Mouse (Mus musculus) right cerebral cortex, postnatal 25 days (tissue): ENCODE results near the gene Psap.

Source experiments
- DNase-seq: peaks from one replicate; pipeline ENCODE4 v3.0.0; 2022

Gene Psap

GRCm38 (mm10) chr10:60265252-60265651, 12.2 kb upstream of the Psap start:
- no peak for DNase-seq

DNA sequence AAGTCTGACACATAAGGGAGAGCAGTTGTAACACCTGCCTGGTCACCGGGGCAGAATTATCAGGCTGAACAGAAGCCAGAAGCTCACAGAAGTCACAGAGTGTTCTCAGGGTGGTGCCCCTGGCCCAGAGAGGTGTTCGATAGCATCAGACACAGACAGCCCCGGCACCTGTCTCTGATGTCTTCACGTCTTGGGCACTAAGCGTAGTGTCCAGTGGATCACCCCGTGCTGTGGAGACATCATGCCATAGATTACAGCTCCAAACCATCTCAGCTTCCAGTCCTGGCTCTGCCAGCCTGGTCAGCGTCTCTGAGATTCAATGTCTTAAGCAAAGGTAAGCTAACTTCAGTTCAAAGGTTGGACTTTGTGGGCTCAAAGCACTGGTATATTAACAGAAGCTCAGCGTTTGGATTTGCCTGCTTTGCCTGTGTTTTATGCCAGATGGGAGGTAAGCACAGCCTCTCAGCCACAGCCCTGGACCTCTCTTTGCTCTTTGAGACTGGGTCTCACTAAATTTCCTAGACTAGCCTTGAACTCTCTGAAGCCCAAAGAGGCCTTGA, 10.5 kb upstream of the Psap start:
- no peak for DNase-seq

DNA sequence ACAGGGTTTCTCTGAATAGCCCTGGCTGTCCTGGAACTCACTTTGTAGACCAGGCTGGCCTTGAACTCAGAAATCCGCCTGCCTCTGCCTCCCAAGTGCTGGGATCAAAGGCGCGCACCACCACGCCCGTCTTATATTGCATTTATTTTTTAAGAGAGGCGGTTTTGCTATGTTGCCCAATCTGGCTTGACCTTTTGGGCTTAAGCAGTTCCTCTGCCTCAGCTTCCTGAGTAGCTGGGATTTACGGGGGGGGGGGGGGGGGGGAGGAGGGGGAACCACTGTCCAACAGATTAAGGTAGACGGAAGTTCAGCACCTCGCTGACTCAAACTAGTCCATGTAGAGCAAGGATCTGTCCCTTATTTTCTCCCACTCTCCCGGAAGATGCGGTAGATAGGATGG, 8.7 kb upstream of the Psap start:
- no peak for DNase-seq

DNA sequence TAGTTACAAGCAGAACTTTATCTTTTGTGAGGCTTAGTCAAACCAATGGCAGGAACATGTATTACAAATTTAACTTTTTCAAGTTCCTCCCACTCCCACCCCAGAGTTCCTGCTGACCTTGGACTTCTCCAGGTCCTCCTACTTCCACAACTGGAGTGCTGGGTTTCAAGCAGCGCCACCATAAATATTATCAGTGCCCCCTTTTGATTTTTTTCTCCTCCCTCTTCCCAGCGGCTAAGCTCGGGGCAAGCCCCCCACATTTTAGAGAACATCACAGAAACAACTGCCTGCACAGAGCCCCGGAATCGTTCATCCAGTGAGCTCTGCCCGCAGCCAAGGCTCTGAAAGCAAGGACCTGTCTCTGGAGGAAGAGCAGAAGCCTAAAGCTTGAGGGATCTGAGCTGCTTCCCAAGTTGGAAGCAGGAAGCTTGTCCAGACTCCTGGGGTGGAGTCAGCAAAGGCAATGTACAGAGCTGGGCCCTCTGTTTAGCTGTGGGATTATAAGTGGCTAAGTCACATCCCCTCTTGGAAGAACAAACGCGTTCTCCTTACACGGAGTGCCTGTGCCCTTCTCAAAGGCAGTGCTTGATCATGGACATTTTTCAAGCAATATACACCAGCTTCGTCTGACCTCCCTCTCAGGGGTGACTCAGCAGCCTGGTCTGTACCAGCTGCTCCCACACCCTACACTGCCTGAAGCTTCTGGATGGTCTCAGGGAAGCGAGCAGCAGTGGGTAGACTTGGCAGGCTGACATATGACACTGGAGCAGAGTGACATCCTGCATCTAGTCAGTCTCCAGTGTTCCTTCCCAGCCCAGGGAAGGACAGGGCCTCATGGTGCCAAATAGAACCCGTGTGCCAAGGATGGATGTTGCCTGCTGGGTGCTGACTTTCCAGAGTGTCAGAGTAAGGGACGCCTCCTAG, 8.0 kb upstream of the Psap start:
- DNase-seq: no peak

- no peak for DNase-seq
Observed at GRCm38 (mm10) chr10:60271015-60271414, 6.4 kb upstream of the Psap start.

GRCm38 (mm10) chr10:60272241-60272640, 5.2 kb upstream of the Psap start:
- DNase-seq: no peak

GRCm38 (mm10) chr10:60273382-60273781, 4.0 kb upstream of the Psap start:
- DNase-seq: no peak

- no peak for DNase-seq
Observed at GRCm38 (mm10) chr10:60278006-60278399, 576 bp downstream of the Psap start.

DNA sequence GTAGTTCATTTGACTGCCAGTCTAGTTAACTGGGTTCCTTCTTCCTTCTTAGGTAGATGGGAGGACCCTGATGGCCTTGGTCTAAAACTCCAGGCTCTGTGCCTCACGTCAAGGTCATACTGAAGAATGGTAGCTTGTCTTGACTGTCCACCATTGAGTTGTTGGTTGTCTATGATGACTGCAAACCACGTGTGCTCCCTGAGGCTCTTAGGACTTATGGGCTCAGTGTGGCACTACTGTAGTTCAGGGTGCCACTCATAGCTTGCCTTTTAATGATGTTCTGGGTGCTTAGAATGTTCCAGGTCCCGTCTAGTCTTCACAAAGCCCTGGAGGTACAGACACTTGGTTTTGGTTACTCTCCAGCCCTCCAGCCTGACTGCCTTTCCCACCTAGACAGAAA, 1.4 kb downstream of the Psap start:
- DNase-seq: no peak

GRCm38 (mm10) chr10:60279290-60279940, 2.0 kb downstream of the Psap start:
- no peak for DNase-seq

- peak; percentile 77 for DNase-seq
Observed at GRCm38 (mm10) chr10:60279941-60280301, 2.5 kb downstream of the Psap start.

GRCm38 (mm10) chr10:60280353-60280752, 2.9 kb downstream of the Psap start:
- DNase-seq: no peak

GRCm38 (mm10) chr10:60281571-60282050, 4.2 kb downstream of the Psap start:
- DNase-seq: no peak

DNA sequence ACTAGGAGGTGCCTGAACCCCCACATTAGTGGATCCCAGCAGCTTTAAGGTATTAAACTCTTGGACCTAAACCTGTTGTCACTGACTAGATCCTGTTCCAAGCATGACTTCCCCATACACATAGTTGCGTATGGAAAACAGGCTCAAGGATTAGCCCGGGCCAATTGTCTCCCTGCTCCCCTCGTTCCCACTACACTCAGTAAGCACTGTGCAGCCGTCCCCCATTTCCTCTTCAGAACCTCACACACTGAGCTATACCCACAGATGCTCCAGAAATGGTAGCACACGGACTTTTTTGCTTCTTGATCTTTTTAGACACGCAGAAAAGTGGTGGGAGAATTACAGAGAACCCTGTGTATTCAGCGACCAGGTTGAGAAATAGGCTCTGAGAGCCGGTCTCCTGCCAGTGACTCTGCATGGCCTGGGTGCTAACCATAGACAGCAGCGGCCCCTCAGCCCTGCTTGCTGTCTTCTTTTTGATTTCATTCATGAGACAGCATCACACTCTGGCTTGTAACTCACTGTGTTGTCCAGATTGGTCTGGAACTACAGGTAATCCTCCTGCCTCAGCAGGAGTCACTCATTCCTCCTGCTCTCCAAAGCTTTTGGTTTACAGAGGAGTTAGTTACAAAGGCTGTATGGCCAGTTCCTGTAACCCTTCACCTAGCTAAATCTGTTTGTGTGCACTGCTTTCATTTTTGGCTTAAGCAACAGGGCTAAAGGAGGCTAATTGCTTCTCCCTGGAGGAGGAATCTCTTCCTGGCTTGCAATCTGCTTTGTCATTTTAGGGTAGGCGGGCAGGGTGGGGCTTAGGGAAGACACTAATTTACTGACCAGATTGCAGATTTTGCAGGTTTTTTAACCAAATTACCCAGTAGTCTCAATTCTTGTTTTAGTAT, 4.9 kb downstream of the Psap start:
- no peak for DNase-seq

- no peak for DNase-seq
Observed at GRCm38 (mm10) chr10:60284248-60284647, 6.8 kb downstream of the Psap start.

GRCm38 (mm10) chr10:60284676-60285111, 7.3 kb downstream of the Psap start:
- DNase-seq: no peak

DNA sequence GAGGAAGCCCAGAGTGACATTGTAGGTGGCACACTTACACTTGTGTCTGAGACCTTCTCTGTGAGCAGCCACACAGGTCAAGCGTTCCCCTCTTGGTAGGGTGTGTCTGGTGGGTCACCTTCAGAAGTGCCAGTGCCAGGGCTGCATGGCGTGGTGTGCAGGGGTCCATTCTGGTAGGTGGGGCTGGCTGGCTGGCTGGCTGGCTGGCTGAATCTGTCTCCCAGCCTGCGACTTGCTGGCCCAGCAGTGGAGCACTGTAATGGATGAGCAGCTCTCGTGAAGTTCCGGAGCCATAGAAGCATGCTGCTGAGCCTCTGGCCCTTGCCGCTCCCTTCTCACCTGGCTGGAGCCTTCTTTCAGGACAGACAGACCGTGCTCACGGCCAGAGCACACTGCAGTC, 7.8 kb downstream of the Psap start:
- no peak for DNase-seq

DNA sequence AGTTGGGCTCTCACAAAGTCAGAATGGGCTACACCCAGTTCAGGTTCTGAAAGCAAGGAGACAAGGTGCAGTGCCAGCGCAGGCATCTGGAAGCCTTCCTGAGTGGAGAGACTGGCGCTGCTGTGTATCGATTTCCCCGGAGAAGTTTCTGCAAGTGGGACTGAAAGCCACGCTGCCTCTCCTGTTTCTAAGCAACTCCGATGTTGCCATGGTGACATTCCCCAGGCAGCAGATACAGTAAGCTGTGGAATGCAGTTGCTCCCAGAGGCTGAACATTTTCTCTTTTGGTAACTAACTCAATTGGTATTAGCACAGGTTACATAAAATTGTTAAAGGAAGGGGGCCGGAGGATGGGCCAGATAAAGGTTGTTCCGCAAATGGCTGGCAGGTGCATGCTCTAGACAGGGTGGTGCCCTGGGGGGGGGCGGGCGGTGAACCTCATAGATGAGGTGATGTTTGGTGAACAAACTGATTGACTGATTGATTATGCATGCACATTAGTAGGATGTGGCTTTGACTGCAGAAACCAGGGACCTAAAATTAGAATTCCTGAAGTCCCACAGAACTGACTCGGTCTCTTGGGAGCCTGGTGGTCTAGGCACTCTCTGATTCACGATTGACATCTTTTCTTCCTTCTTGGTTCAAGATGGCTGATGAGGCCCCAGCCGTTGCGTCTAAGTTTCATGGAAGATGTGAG, 8.4 kb downstream of the Psap start:
- DNase-seq: peak; percentile 82

- DNase-seq: no peak
Observed at GRCm38 (mm10) chr10:60286546-60286945, 9.1 kb downstream of the Psap start.

DNA sequence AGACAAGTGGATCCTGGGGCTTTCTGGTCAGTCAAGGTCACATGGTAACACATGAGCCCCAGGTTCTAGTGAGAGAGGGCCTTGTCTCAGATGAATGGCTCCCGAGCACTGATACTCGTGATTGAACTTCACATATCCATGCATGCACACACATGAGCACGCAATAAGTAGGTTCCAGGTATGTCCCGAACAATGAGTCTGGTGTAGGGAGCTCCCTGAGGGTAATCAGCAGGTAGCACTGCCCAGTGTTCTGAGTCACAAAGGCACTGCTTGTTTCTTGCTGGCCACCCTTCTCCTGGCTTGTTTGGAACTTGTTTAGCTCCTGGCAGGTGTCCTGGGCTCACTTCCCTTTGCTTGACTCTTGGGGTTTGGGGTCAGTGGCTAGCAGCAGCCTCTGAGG, 9.7 kb downstream of the Psap start:
- DNase-seq: no peak

GRCm38 (mm10) chr10:60287726-60288125, 10.3 kb downstream of the Psap start:
- no peak for DNase-seq

DNA sequence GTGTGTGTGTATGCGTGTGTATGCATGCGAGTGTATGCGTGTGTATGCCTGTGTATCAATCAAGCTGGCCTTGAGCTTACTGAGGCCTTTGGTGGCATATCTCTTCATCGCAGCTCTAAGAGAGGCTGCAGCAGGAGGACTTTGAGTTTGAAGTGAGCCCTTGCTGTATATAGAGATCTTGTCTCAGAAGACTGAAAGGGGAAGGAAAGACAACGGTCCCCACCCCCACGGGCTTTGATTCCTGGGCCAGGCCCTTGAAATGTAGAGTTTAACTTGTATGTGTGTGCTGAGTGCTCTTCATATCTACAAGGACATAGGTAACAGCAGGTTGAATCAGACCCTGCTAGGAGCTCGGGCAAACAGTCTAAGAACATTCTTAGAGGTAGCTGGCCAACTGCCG, 11.8 kb downstream of the Psap start:
- DNase-seq: no peak
